Mouse (Mus musculus): ENCODE results near the gene Etv6. TPM values are rescaled to one million over a fixed set of nuclear protein-coding genes. Genes with fewer than 3 reads are reported as not detected.

Gene Etv6
- total and polyA plus RNA-seq, 2 experiments from 2014 or later: 3.0 to 7.1 TPM

DNA sequence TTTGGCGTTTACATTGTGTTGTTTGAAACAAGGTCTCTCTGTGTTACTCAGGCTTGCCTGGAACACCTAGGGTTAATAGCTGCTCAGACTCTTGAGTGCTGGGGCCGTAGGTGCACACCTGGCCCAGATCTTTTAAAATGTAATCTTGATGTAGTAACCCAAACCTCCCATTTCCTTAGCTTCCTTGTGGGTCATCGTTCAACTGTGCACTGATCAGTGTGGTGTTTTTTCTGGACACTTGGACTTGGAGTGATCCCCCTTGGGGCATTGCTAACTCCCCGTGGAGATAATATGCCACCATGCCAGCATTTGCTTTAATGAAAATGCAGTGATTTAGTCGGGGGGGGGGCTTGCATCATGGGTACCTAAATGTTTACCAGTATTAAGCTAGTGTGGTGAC is 153.7 kb downstream of the Etv6 start:
- H3K4me2 ChIP-seq (ENCODE audit: low read depth): no peak overlapping the region
- WGBS: 27% methylated on average over 5 of the region's 5 CpGs
- no peaks in the 10 kb centered on the region for H3K36me3 ChIP-seq (ENCODE audit: insufficient read depth)
- H3K27me3 ChIP-seq (ENCODE audit: insufficient read depth, low read length): no peaks in the 10 kb centered on the region
- no peak overlapping the region for H3K9ac ChIP-seq
- no peak overlapping the region for H3K4me3 ChIP-seq (ENCODE audit: low read depth, low read length)
- DNase-seq (no peak), ATAC-seq (no peak)
- H3K27ac ChIP-seq (ENCODE audit: low read depth, low read length): no peak overlapping the region
- H3K4me1 ChIP-seq (ENCODE audit: insufficient read depth): 0 out of 2 replicates have a peak, but pooled peaks cover 13% of the 10 kb centered on the region
- no peaks in the 10 kb centered on the region for H3K9me3 ChIP-seq (ENCODE audit: low read length)
- no peak for TF ChIP-seq CTCF (IDR thresholded peaks at IDR 0.05; ENCODE audit: low read depth)

DNA sequence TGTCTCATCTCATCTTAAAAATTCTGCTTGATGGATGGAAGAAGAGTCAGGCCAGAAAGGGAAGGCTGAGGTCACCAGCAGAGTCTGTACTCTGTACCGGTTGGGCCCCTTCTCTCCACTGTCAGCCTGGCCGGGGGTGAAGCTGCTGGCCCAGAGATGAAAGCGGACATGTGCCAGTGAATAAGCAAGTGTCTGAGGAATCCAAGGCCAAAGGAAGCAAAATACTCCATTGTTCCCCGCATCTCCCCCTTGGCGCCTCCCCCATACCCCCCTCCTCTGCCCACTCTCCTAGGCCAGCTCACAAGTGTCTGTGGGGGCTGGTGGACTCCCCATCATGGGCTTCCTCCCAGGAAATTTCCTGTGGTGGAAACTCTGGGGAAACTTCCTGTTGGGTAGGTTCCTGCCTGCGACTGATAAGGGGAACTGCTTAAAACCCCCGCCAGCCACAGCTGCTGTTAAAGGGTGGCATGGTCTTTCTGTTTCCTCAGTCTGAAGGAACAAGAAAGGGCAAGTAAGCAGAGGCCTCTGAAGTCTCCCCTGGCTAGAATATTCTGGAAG is 154.2 kb downstream of the Etv6 start:
- DNase-seq: no peak
- TF ChIP-seq CTCF (IDR thresholded peaks at IDR 0.05; ENCODE audit: low read depth): no peak

GRCm38 (mm10) chr6:134190597-134191278 is 155.2 kb downstream of the Etv6 start:
- DNase-seq (no peak), ATAC-seq (no peak)
- WGBS: 44% methylated on average over 7 of the region's 7 CpGs
- Histone ChIP-seq H3K4me3 (ENCODE audit: low read depth, low read length) (no peak overlapping the region), H3K27me3 (ENCODE audit: insufficient read depth, low read length) (no peaks in the 10 kb centered on the region), H3K9ac (no peak overlapping the region), H3K9me3 (ENCODE audit: low read length) (no peaks in the 10 kb centered on the region), H3K4me1 (ENCODE audit: insufficient read depth) (0 out of 2 replicates have a peak, but pooled peaks cover 13% of the 10 kb centered on the region), H3K4me2 (ENCODE audit: low read depth) (no peak overlapping the region), H3K36me3 (ENCODE audit: insufficient read depth) (no peaks in the 10 kb centered on the region), H3K27ac (ENCODE audit: low read depth, low read length) (no peak overlapping the region)
- no peak for TF ChIP-seq CTCF (IDR thresholded peaks at IDR 0.05; ENCODE audit: low read depth)

More for the DNA sequence above, 154.2 kb downstream of the Etv6 start:
- 0 out of 2 replicates have a peak, but pooled peaks cover 13% of the 10 kb centered on the region for H3K4me1 ChIP-seq (ENCODE audit: insufficient read depth)
- H3K4me3 ChIP-seq (ENCODE audit: low read depth, low read length): no peak overlapping the region
- no peaks in the 10 kb centered on the region for H3K9me3 ChIP-seq (ENCODE audit: low read length)
- no peaks in the 10 kb centered on the region for H3K36me3 ChIP-seq (ENCODE audit: insufficient read depth)
- H3K4me2 ChIP-seq (ENCODE audit: low read depth): no peak overlapping the region
- no peaks in the 10 kb centered on the region for H3K27me3 ChIP-seq (ENCODE audit: insufficient read depth, low read length)
- H3K9ac ChIP-seq: no peak overlapping the region
- peak; percentile 63 for ATAC-seq
- H3K27ac ChIP-seq (ENCODE audit: low read depth, low read length): no peak overlapping the region
- WGBS: 35% methylated on average over 7 of the region's 7 CpGs

GRCm38 (mm10) chr6:134192710-134193109 is 157.2 kb downstream of the Etv6 start:
- Histone ChIP-seq H3K27me3 (ENCODE audit: insufficient read depth, low read length) (no peaks in the 10 kb centered on the region), H3K27ac (ENCODE audit: low read depth, low read length) (no peak overlapping the region), H3K4me2 (ENCODE audit: low read depth) (no peak overlapping the region), H3K4me1 (ENCODE audit: insufficient read depth) (0 out of 2 replicates have a peak, but pooled peaks cover 13% of the 10 kb centered on the region), H3K4me3 (ENCODE audit: low read depth, low read length) (no peak overlapping the region), H3K9ac (no peak overlapping the region), H3K36me3 (ENCODE audit: insufficient read depth) (no peaks in the 10 kb centered on the region), H3K9me3 (ENCODE audit: low read length) (no peaks in the 10 kb centered on the region)
- ATAC-seq (no peak), DNase-seq (no peak)
- TF ChIP-seq CTCF (IDR thresholded peaks at IDR 0.05; ENCODE audit: low read depth): no peak

DNA sequence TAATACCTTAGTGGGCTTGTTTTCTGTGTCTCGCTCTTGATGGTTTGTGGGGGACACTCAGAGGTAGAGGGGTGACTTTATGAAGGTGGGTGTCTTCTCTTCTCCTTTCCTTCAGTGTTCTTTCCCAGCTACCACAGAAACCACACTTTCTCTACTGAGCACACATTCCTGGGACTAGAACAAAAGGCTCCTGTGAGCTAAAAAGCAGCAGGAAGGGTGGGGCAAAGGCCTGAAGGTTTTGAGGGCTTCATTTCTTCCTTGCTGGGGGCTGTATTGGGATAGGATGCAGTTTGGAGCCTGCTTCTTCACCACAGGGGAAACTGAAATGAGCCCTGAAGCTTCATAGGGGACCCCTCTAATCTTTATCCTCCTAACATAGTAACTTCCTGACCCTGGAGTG is 164.4 kb downstream of the Etv6 start:
- WGBS: 91% methylated on average over 1 of the region's 1 CpGs
- H3K27me3 ChIP-seq (ENCODE audit: insufficient read depth, low read length): no peaks in the 10 kb centered on the region
- no peak for DNase-seq
- no peak for ATAC-seq
- H3K27ac ChIP-seq (ENCODE audit: low read depth, low read length): no peak overlapping the region
- TF ChIP-seq CTCF (IDR thresholded peaks at IDR 0.05; ENCODE audit: low read depth): no peak
- H3K4me3 ChIP-seq (ENCODE audit: low read depth, low read length): no peak overlapping the region
- H3K4me1 ChIP-seq (ENCODE audit: insufficient read depth): no peaks in the 10 kb centered on the region
- H3K9ac ChIP-seq: no peak overlapping the region
- H3K9me3 ChIP-seq (ENCODE audit: low read length): no peaks in the 10 kb centered on the region
- H3K4me2 ChIP-seq (ENCODE audit: low read depth): no peak overlapping the region
- no peaks in the 10 kb centered on the region for H3K36me3 ChIP-seq (ENCODE audit: insufficient read depth)

DNA sequence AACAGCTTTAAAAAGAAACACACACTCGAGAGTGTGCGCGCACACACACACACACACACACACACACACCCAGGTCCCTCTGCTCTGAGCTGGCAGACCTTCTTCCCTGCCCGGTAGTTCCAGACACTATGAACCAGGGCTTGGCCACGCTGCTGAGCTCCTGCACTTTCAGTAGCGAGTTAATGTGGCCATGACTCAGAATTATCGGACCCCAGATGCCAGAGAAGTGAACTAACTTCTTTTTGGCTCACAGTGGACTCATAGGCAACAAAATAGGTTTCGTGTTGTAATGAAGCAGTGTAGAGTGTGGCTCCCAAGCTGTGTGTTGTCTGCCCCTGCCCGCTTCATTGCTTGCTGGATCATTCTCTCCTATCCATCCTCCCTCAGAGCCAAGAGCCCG is 165.1 kb downstream of the Etv6 start:
- H3K4me2 ChIP-seq (ENCODE audit: low read depth): no peak overlapping the region
- H3K27me3 ChIP-seq (ENCODE audit: insufficient read depth, low read length): no peaks in the 10 kb centered on the region
- no peak overlapping the region for H3K4me3 ChIP-seq (ENCODE audit: low read depth, low read length)
- H3K9me3 ChIP-seq (ENCODE audit: low read length): no peaks in the 10 kb centered on the region
- no peaks in the 10 kb centered on the region for H3K36me3 ChIP-seq (ENCODE audit: insufficient read depth)
- no peaks in the 10 kb centered on the region for H3K4me1 ChIP-seq (ENCODE audit: insufficient read depth)
- no peak for DNase-seq
- WGBS: 71% methylated on average over 10 of the region's 10 CpGs
- H3K27ac ChIP-seq (ENCODE audit: low read depth, low read length): no peak overlapping the region
- H3K9ac ChIP-seq: no peak overlapping the region
- TF ChIP-seq CTCF (IDR thresholded peaks at IDR 0.05; ENCODE audit: low read depth): no peak
- ATAC-seq: no peak

GRCm38 (mm10) chr6:134202176-134202575 is 166.7 kb downstream of the Etv6 start:
- DNase-seq: no peak
- no peaks in the 10 kb centered on the region for H3K36me3 ChIP-seq (ENCODE audit: insufficient read depth)
- no peak overlapping the region for H3K4me3 ChIP-seq (ENCODE audit: low read depth, low read length)
- no peak for TF ChIP-seq CTCF (IDR thresholded peaks at IDR 0.05; ENCODE audit: low read depth)
- H3K27me3 ChIP-seq (ENCODE audit: insufficient read depth, low read length): no peaks in the 10 kb centered on the region
- 94% methylated on average over 5 of the region's 5 CpGs for WGBS
- H3K9me3 ChIP-seq (ENCODE audit: low read length): no peaks in the 10 kb centered on the region
- H3K9ac ChIP-seq: no peak overlapping the region
- ATAC-seq: no peak
- no peak overlapping the region for H3K4me2 ChIP-seq (ENCODE audit: low read depth)
- peaks cover 1% of the 10 kb centered on the region; the same call in 1 of the 2 replicates for H3K4me1 ChIP-seq (ENCODE audit: insufficient read depth)
- H3K27ac ChIP-seq (ENCODE audit: low read depth, low read length): no peak overlapping the region

All from forebrain, postnatal 0 days (tissue).